Mouse (Mus musculus): ENCODE results near the gene Trim3.

- TF ChIP-seq EP300 (IDR thresholded peaks at IDR 0.05; ENCODE audit: insufficient read depth, low read depth, low read length) (no peak), POLR2A (IDR thresholded peaks at IDR 0.05; ENCODE audit: insufficient read depth, low read depth, low read length) (no peak)
Observed at GRCm38 (mm10) chr7:105621053-105621452, 12.3 kb downstream of the Trim3 start.

Measured in heart, adult 2 months (tissue).